Mouse (Mus musculus): Measurements from ENCODE around the gene Synpo2. TPM values are rescaled to one million over a fixed set of nuclear protein-coding genes. Genes with fewer than 3 reads are reported as not detected.
A peak's percentile ranks its signal among the peaks of the same experiment; 100 is the strongest.

The Synpo2 gene
- polyA plus RNA-seq, 1 experiment from 2014 or later = 19.9 TPM

- no CpG with 5 or more reads among the region's 1 CpGs for WGBS
- peak overlapping the region; percentile 61 for H3K27ac ChIP-seq (replicated peaks)
- H3K4me3 ChIP-seq (ENCODE audit: low read depth, low read length) = no peak overlapping the region
- no peaks in the 10 kb centered on the region for H3K36me3 ChIP-seq (ENCODE audit: control insufficient read depth, insufficient read depth, low read length)
- TF ChIP-seq EP300 (optimal IDR thresholded peaks at IDR 0.05) (no peak), CTCF (IDR thresholded peaks at IDR 0.05; ENCODE audit: low read depth) (no peak)
- ATAC-seq (ENCODE audit: low FRiP score, low TSS enrichment) (no peak), DNase-seq (ENCODE audit: low spot score) (no peak)
- H3K9ac ChIP-seq (ENCODE audit: low read length) = no peak overlapping the region
- no peak overlapping the region for H3K4me2 ChIP-seq (replicated peaks; ENCODE audit: low read depth)
- H3K27me3 ChIP-seq (ENCODE audit: control insufficient read depth, insufficient read depth, low read length) = no peaks in the 10 kb centered on the region
- no peaks in the 10 kb centered on the region for H3K9me3 ChIP-seq (ENCODE audit: control insufficient read depth, low read length)
- H3K4me1 ChIP-seq (replicated peaks; ENCODE audit: control insufficient read depth, insufficient read depth) = no peaks in the 10 kb centered on the region
Observed at GRCm38 (mm10) chr3:123072472-123072871, 163.5 kb downstream of the Synpo2 start.

GRCm38 (mm10) chr3:123070996-123071395 lies 165.0 kb downstream of the Synpo2 start:
- WGBS = 74% methylated on average over 1 of the region's 1 CpGs
- Histone ChIP-seq H3K9ac (ENCODE audit: low read length) (no peak overlapping the region), H3K27me3 (ENCODE audit: control insufficient read depth, insufficient read depth, low read length) (no peaks in the 10 kb centered on the region), H3K4me1 (replicated peaks; ENCODE audit: control insufficient read depth, insufficient read depth) (no peaks in the 10 kb centered on the region), H3K4me2 (replicated peaks; ENCODE audit: low read depth) (no peak overlapping the region), H3K27ac (replicated peaks) (peak overlapping the region; percentile 61; the same call in 1 of the 2 replicates), H3K36me3 (ENCODE audit: control insufficient read depth, insufficient read depth, low read length) (no peaks in the 10 kb centered on the region), H3K9me3 (ENCODE audit: control insufficient read depth, low read length) (no peaks in the 10 kb centered on the region), H3K4me3 (ENCODE audit: low read depth, low read length) (no peak overlapping the region)
- no peak for DNase-seq (ENCODE audit: low spot score)
- no peak for TF ChIP-seq EP300 (optimal IDR thresholded peaks at IDR 0.05)
- TF ChIP-seq CTCF (IDR thresholded peaks at IDR 0.05; ENCODE audit: low read depth) = no peak
- no peak for ATAC-seq (ENCODE audit: low FRiP score, low TSS enrichment)

GRCm38 (mm10) chr3:123066836-123067235 lies 169.1 kb downstream of the Synpo2 start:
- no peak overlapping the region for H3K4me2 ChIP-seq (replicated peaks; ENCODE audit: low read depth)
- DNase-seq (ENCODE audit: low spot score) (no peak), ATAC-seq (ENCODE audit: low FRiP score, low TSS enrichment) (no peak)
- no peaks in the 10 kb centered on the region; the same call in 1 of the 2 replicates for H3K4me1 ChIP-seq (replicated peaks; ENCODE audit: control insufficient read depth, insufficient read depth)
- H3K36me3 ChIP-seq (ENCODE audit: control insufficient read depth, insufficient read depth, low read length) = no peaks in the 10 kb centered on the region
- H3K9me3 ChIP-seq (ENCODE audit: control insufficient read depth, low read length) = no peaks in the 10 kb centered on the region
- H3K27me3 ChIP-seq (ENCODE audit: control insufficient read depth, insufficient read depth, low read length) = no peaks in the 10 kb centered on the region
- no peak overlapping the region for H3K9ac ChIP-seq (ENCODE audit: low read length)
- WGBS = 67% methylated on average over 7 of the region's 7 CpGs
- H3K4me3 ChIP-seq (ENCODE audit: low read depth, low read length) = no peak overlapping the region
- H3K27ac ChIP-seq (replicated peaks) = peak overlapping the region; percentile 49; the same call in 1 of the 2 replicates
- peak; percentile 68 for TF ChIP-seq EP300 (optimal IDR thresholded peaks at IDR 0.05)
- no peak for TF ChIP-seq CTCF (IDR thresholded peaks at IDR 0.05; ENCODE audit: low read depth)

- no peak for ATAC-seq (ENCODE audit: low FRiP score, low TSS enrichment)
Observed at GRCm38 (mm10) chr3:123065466-123065865, 170.5 kb downstream of the Synpo2 start.

GRCm38 (mm10) chr3:123064186-123064585 lies 171.8 kb downstream of the Synpo2 start:
- peak overlapping the region; percentile 74; the same call in 1 of the 2 replicates for H3K27ac ChIP-seq (replicated peaks)

More at GRCm38 (mm10) chr3:123065466-123065865, 170.5 kb downstream of the Synpo2 start:
- WGBS = 51% methylated on average over 5 of the region's 5 CpGs
- Histone ChIP-seq H3K4me2 (replicated peaks; ENCODE audit: low read depth) (no peak overlapping the region), H3K27ac (replicated peaks) (no peak overlapping the region), H3K36me3 (ENCODE audit: control insufficient read depth, insufficient read depth, low read length) (no peaks in the 10 kb centered on the region), H3K4me3 (ENCODE audit: low read depth, low read length) (no peak overlapping the region), H3K4me1 (replicated peaks; ENCODE audit: control insufficient read depth, insufficient read depth) (no peaks in the 10 kb centered on the region; the same call in 1 of the 2 replicates), H3K9ac (ENCODE audit: low read length) (no peak overlapping the region), H3K9me3 (ENCODE audit: control insufficient read depth, low read length) (no peaks in the 10 kb centered on the region), H3K27me3 (ENCODE audit: control insufficient read depth, insufficient read depth, low read length) (no peaks in the 10 kb centered on the region)
- no peak for TF ChIP-seq CTCF (IDR thresholded peaks at IDR 0.05; ENCODE audit: low read depth)
- TF ChIP-seq EP300 (optimal IDR thresholded peaks at IDR 0.05) = no peak
- DNase-seq (ENCODE audit: low spot score) = no peak

GRCm38 (mm10) chr3:123061931-123062330 lies 174.0 kb downstream of the Synpo2 start:
- H3K27me3 ChIP-seq (ENCODE audit: control insufficient read depth, insufficient read depth, low read length) = no peaks in the 10 kb centered on the region
- DNase-seq (ENCODE audit: low spot score) (no peak), ATAC-seq (ENCODE audit: low FRiP score, low TSS enrichment) (no peak)
- H3K4me2 ChIP-seq (replicated peaks; ENCODE audit: low read depth) = no peak overlapping the region
- TF ChIP-seq CTCF (IDR thresholded peaks at IDR 0.05; ENCODE audit: low read depth) = no peak
- TF ChIP-seq EP300 (optimal IDR thresholded peaks at IDR 0.05) = no peak
- 0 out of 2 replicates have a peak overlapping the region, but pooled peaks have one; percentile 45 for H3K27ac ChIP-seq (replicated peaks)
- no peak overlapping the region for H3K4me3 ChIP-seq (ENCODE audit: low read depth, low read length)
- no peaks in the 10 kb centered on the region; the same call in 1 of the 2 replicates for H3K4me1 ChIP-seq (replicated peaks; ENCODE audit: control insufficient read depth, insufficient read depth)
- no peaks in the 10 kb centered on the region for H3K36me3 ChIP-seq (ENCODE audit: control insufficient read depth, insufficient read depth, low read length)
- 52% methylated on average over 2 of the region's 2 CpGs for WGBS
- H3K9ac ChIP-seq (ENCODE audit: low read length) = no peak overlapping the region
- no peaks in the 10 kb centered on the region for H3K9me3 ChIP-seq (ENCODE audit: control insufficient read depth, low read length)

More at GRCm38 (mm10) chr3:123064186-123064585, 171.8 kb downstream of the Synpo2 start:
- WGBS = 24% methylated on average over 5 of the region's 5 CpGs
- ATAC-seq (ENCODE audit: low FRiP score, low TSS enrichment) (peak; percentile 79), DNase-seq (ENCODE audit: low spot score) (peak; percentile 72)
- no peaks in the 10 kb centered on the region for H3K27me3 ChIP-seq (ENCODE audit: control insufficient read depth, insufficient read depth, low read length)
- no peaks in the 10 kb centered on the region; the same call in 1 of the 2 replicates for H3K4me1 ChIP-seq (replicated peaks; ENCODE audit: control insufficient read depth, insufficient read depth)
- no peak overlapping the region for H3K4me2 ChIP-seq (replicated peaks; ENCODE audit: low read depth)
- TF ChIP-seq CTCF (IDR thresholded peaks at IDR 0.05; ENCODE audit: low read depth) = no peak
- H3K9me3 ChIP-seq (ENCODE audit: control insufficient read depth, low read length) = no peaks in the 10 kb centered on the region
- no peak overlapping the region for H3K4me3 ChIP-seq (ENCODE audit: low read depth, low read length)
- H3K36me3 ChIP-seq (ENCODE audit: control insufficient read depth, insufficient read depth, low read length) = no peaks in the 10 kb centered on the region
- H3K9ac ChIP-seq (ENCODE audit: low read length) = no peak overlapping the region
